Mouse (Mus musculus): ENCODE results near the gene Arhgef12. TPM values are rescaled to one million over a fixed set of nuclear protein-coding genes. Genes with fewer than 3 reads are reported as not detected.
"Not testable (repeated sequence)": the region's sequence is repeated elsewhere in the genome, so short reads cannot be mapped to it uniquely, and the experiment has no call there.

Gene Arhgef12
- polyA plus RNA-seq, 1 experiment, result not detected

- TF ChIP-seq POLR2A (IDR thresholded peaks at IDR 0.05; ENCODE audit: insufficient read depth, low read depth, low read length) (no peak), CTCF (IDR thresholded peaks at IDR 0.05; ENCODE audit: insufficient read depth, low read depth, low read length) (no peak)
- no peak overlapping the region for H3K27ac ChIP-seq (ENCODE audit: insufficient read depth, low read depth, low read length)
- no peak overlapping the region for H3K4me3 ChIP-seq (ENCODE audit: insufficient read depth, low read depth, low read length)
- H3K4me1 ChIP-seq (ENCODE audit: control insufficient read depth, insufficient read depth, low read length), result peaks cover 8% of the 10 kb centered on the region; the same call in 1 of the 2 replicates
- WGBS, result 54% methylated on average over 3 of the region's 3 CpGs
These were observed 26.5 kb upstream of the Arhgef12 start for GRCm38 (mm10) chr9:43133525-43133924.

GRCm38 (mm10) chr9:43132380-43132779, 25.3 kb upstream of the Arhgef12 start:
- TF ChIP-seq POLR2A (IDR thresholded peaks at IDR 0.05; ENCODE audit: insufficient read depth, low read depth, low read length), result no peak
- no peak for TF ChIP-seq CTCF (IDR thresholded peaks at IDR 0.05; ENCODE audit: insufficient read depth, low read depth, low read length)
- 64% methylated on average over 4 of the region's 4 CpGs for WGBS
- H3K4me3 ChIP-seq (ENCODE audit: insufficient read depth, low read depth, low read length), result no peak overlapping the region
- H3K4me1 ChIP-seq (ENCODE audit: control insufficient read depth, insufficient read depth, low read length), result peaks cover 11% of the 10 kb centered on the region
- no peak overlapping the region for H3K27ac ChIP-seq (ENCODE audit: insufficient read depth, low read depth, low read length)

GRCm38 (mm10) chr9:43131940-43132339, 24.9 kb upstream of the Arhgef12 start:
- TF ChIP-seq POLR2A (IDR thresholded peaks at IDR 0.05; ENCODE audit: insufficient read depth, low read depth, low read length) (no peak), CTCF (IDR thresholded peaks at IDR 0.05; ENCODE audit: insufficient read depth, low read depth, low read length) (no peak)
- peaks cover 16% of the 10 kb centered on the region for H3K4me1 ChIP-seq (ENCODE audit: control insufficient read depth, insufficient read depth, low read length)
- WGBS, result 77% methylated on average over 5 of the region's 5 CpGs
- no peak overlapping the region for H3K27ac ChIP-seq (ENCODE audit: insufficient read depth, low read depth, low read length)
- no peak overlapping the region for H3K4me3 ChIP-seq (ENCODE audit: insufficient read depth, low read depth, low read length)

- H3K4me3 ChIP-seq (ENCODE audit: insufficient read depth, low read depth, low read length), result no peak overlapping the region
- no peak for TF ChIP-seq POLR2A (IDR thresholded peaks at IDR 0.05; ENCODE audit: insufficient read depth, low read depth, low read length)
- TF ChIP-seq CTCF (IDR thresholded peaks at IDR 0.05; ENCODE audit: insufficient read depth, low read depth, low read length), result no peak
- 96% methylated on average over 2 of the region's 2 CpGs for WGBS
- H3K4me1 ChIP-seq (ENCODE audit: control insufficient read depth, insufficient read depth, low read length), result peaks cover 18% of the 10 kb centered on the region
- H3K27ac ChIP-seq (ENCODE audit: insufficient read depth, low read depth, low read length), result no peak overlapping the region
These were observed 23.6 kb upstream of the Arhgef12 start for GRCm38 (mm10) chr9:43130684-43131083.

- TF ChIP-seq POLR2A (IDR thresholded peaks at IDR 0.05; ENCODE audit: insufficient read depth, low read depth, low read length), result no peak
- no peak for TF ChIP-seq CTCF (IDR thresholded peaks at IDR 0.05; ENCODE audit: insufficient read depth, low read depth, low read length)
- 0 out of 2 replicates have a peak overlapping the region, but pooled peaks have one; percentile 6 for H3K27ac ChIP-seq (ENCODE audit: insufficient read depth, low read depth, low read length)
- H3K4me3 ChIP-seq (ENCODE audit: insufficient read depth, low read depth, low read length), result no peak overlapping the region
- H3K4me1 ChIP-seq (ENCODE audit: control insufficient read depth, insufficient read depth, low read length), result peaks cover 15% of the 10 kb centered on the region
- 47% methylated on average over 10 of the region's 10 CpGs for WGBS
These were observed 20.2 kb upstream of the Arhgef12 start for GRCm38 (mm10) chr9:43127101-43127787.

GRCm38 (mm10) chr9:43122379-43122778, 15.3 kb upstream of the Arhgef12 start:
- TF ChIP-seq POLR2A (IDR thresholded peaks at IDR 0.05; ENCODE audit: insufficient read depth, low read depth, low read length), result no peak
- no peak for TF ChIP-seq CTCF (IDR thresholded peaks at IDR 0.05; ENCODE audit: insufficient read depth, low read depth, low read length)
- Histone ChIP-seq H3K27ac (ENCODE audit: insufficient read depth, low read depth, low read length) (no peak overlapping the region), H3K4me3 (ENCODE audit: insufficient read depth, low read depth, low read length) (no peak overlapping the region), H3K4me1 (ENCODE audit: control insufficient read depth, insufficient read depth, low read length) (peaks cover 7% of the 10 kb centered on the region)
- WGBS, result 30% methylated on average over 1 of the region's 1 CpGs

GRCm38 (mm10) chr9:43121948-43122347, 14.9 kb upstream of the Arhgef12 start:
- WGBS, result 96% methylated on average over 2 of the region's 2 CpGs
- H3K4me1 ChIP-seq (ENCODE audit: control insufficient read depth, insufficient read depth, low read length), result not testable (repeated sequence)

GRCm38 (mm10) chr9:43116997-43117336, 9.9 kb upstream of the Arhgef12 start:
- H3K4me3 ChIP-seq (ENCODE audit: insufficient read depth, low read depth, low read length), result no peak overlapping the region
- no peak for TF ChIP-seq CTCF (IDR thresholded peaks at IDR 0.05; ENCODE audit: insufficient read depth, low read depth, low read length)
- no peak for TF ChIP-seq POLR2A (IDR thresholded peaks at IDR 0.05; ENCODE audit: insufficient read depth, low read depth, low read length)
- 83% methylated on average over 6 of the region's 6 CpGs for WGBS
- peaks cover 4% of the 10 kb centered on the region; the same call in 1 of the 2 replicates for H3K4me1 ChIP-seq (ENCODE audit: control insufficient read depth, insufficient read depth, low read length)
- H3K27ac ChIP-seq (ENCODE audit: insufficient read depth, low read depth, low read length), result no peak overlapping the region

More at GRCm38 (mm10) chr9:43121948-43122347, 14.9 kb upstream of the Arhgef12 start:
- H3K27ac ChIP-seq (ENCODE audit: insufficient read depth, low read depth, low read length); H3K4me3 ChIP-seq (ENCODE audit: insufficient read depth, low read depth, low read length): not testable (repeated sequence)

- peak within 1 kb of the TSS; percentile 39 for H3K27ac ChIP-seq (ENCODE audit: insufficient read depth, low read depth, low read length)
- 4% methylated on average over 55 of the region's 55 CpGs for WGBS
- H3K4me1 ChIP-seq (ENCODE audit: control insufficient read depth, insufficient read depth, low read length), result peaks cover 4% of the 10 kb centered on the region; the same call in 1 of the 2 replicates
- TF ChIP-seq CTCF (IDR thresholded peaks at IDR 0.05; ENCODE audit: insufficient read depth, low read depth, low read length) (no peak), POLR2A (IDR thresholded peaks at IDR 0.05; ENCODE audit: insufficient read depth, low read depth, low read length) (peak; percentile 79)
- peak within 1 kb of the TSS; percentile 73 for H3K4me3 ChIP-seq (ENCODE audit: insufficient read depth, low read depth, low read length)
These were observed 9.3 kb upstream of the Arhgef12 start, which contains the start of gene Tmem136 for GRCm38 (mm10) chr9:43116134-43116996. Gene Tmem136 (minus strand): TSS chr9:43116570.
